Mouse (Mus musculus) hindbrain, embryonic 14.5 days (tissue): Measurements from ENCODE around the gene Mfsd2a. TPM values are rescaled to one million over a fixed set of nuclear protein-coding genes. Genes with fewer than 3 reads are reported as not detected.
A peak's percentile ranks its signal among the peaks of the same experiment; 100 is the strongest.

Experiments
- ATAC-seq: fragments of 200-750 bp; cut with Nextera tagmentation; 2 replicates; pipeline ENCODE4 v1.8.0; 2017; ENCODE audit warnings: moderate number of reproducible peaks, mild to moderate bottlenecking, moderate TSS enrichment, moderate library complexity; ENCODE audit not compliant: low FRiP score
- DNase-seq: peaks from one replicate; pipeline ENCODE4 v3.0.0-alpha.2; 2015; ENCODE audit warnings: low spot score
- H3K27ac ChIP-seq: fragments of 300-500 bp; sonication (generic); 2 replicates; pipeline ENCODE4 v1.5.1; 2014; ENCODE audit warnings: mild to moderate bottlenecking, moderate library complexity
- H3K27me3 ChIP-seq: fragments of 300-500 bp; sonication (generic); 2 replicates; pipeline ENCODE4 v1.6.1; 2014; ENCODE audit warnings: mild to moderate bottlenecking, low read length, mixed read lengths; ENCODE audit not compliant: control insufficient read depth, insufficient read depth
- H3K36me3 ChIP-seq: fragments of 300-500 bp; sonication (generic); replicated peaks from 2 replicates; pipeline ENCODE4 v1.6.1; 2014; ENCODE audit not compliant: control insufficient read depth, insufficient read depth
- H3K4me1 ChIP-seq: fragments of 300-500 bp; sonication (generic); replicated peaks from 2 replicates; pipeline ENCODE4 v1.6.1; 2014; ENCODE audit warnings: antibody characterized with exemption, low read length, mixed read lengths; ENCODE audit not compliant: control insufficient read depth, insufficient read depth
- H3K4me2 ChIP-seq: fragments of 300-500 bp; sonication (generic); replicated peaks from 2 replicates; pipeline ENCODE4 v1.6.1; 2014; ENCODE audit warnings: mild to moderate bottlenecking, moderate library complexity
- H3K4me3 ChIP-seq: fragments of 300-500 bp; sonication (generic); replicated peaks from 2 replicates; pipeline ENCODE4 v1.5.1; 2014; ENCODE audit warnings: mild to moderate bottlenecking, low read length
- H3K9ac ChIP-seq: fragments of 300-500 bp; sonication (generic); 2 replicates; pipeline ENCODE4 v1.6.1; 2014
- H3K9me3 ChIP-seq: fragments of 300-500 bp; sonication (generic); 2 replicates; pipeline ENCODE4 v1.6.1; 2016; ENCODE audit warnings: low read length; ENCODE audit not compliant: control insufficient read depth
- WGBS: fragments of 180-500 bp; shearing (Covaris S2); extraction: QIAGEN DNeasy Blood & Tissue Kit; methylation state at CpG from one replicate; pipeline ENCODE4 v1.1.7; 2014; 5-methylcytosine and 5-hydroxymethylcytosine counted together
- polyA plus RNA-seq: library from polyadenylated mRNA; unstranded; fragments of >200 nt; fragmentation: Nextera tagmentation; extraction: Ambion mirVana; gene quantifications from 2 replicates; pipeline ENCODE4 v1.2.1, GENCODE M21; 2014

Gene Mfsd2a
- polyA plus RNA-seq, 1 experiment from 2014 or later = 27.9 TPM

DNA sequence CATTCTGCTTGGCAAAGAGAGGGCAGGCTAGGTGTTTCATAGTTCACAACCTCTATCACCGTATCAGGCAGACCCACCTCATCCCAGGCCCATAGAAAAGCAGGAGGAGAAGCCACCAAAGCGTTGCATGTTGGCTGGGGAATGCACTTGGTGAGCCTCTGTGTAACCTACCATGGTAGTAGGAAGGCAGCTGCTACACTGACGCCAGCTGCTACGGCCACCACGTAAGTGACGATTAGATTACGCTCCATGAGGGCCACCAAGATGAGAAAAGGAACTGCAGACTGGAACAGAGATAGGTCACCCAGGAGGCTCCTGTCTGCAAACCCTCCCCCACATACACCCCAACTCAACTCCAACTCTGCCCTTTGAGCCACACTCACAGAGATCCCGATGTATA is 11.9 kb downstream of the Mfsd2a start:
- Histone ChIP-seq H3K4me1 (no peaks in the 10 kb centered on the region), H3K27ac (no peak overlapping the region), H3K9ac (no peak overlapping the region), H3K36me3 (peaks cover 21% of the 10 kb centered on the region; the same call in 1 of the 2 replicates), H3K27me3 (no peaks in the 10 kb centered on the region), H3K4me3 (no peak overlapping the region), H3K9me3 (no peaks in the 10 kb centered on the region), H3K4me2 (no peak overlapping the region)
- 91% methylated on average over 8 of the region's 8 CpGs for WGBS
- DNase-seq (no peak), ATAC-seq (no peak)

DNA sequence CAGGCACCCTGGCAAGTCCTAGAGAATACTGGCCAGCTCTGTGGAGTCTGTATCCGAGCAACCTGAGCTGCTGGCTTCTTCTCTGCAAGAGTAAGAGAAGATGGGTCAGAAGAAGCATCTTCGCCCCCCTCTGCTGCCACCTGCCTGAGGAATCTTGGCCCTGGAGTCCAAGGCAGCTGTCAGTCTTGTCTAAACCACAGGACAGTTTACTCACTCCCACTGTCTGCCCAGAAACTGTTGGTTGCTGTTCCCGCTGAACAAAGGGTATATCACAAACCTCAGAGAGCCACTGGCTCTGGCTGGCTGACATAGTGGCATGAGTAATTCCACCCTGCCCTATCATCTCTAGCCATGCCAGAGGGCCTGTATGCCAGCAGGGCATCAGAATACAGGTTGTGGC is 13.8 kb downstream of the Mfsd2a start:
- WGBS = 81% methylated on average over 3 of the region's 3 CpGs
- ATAC-seq = no peak

DNA sequence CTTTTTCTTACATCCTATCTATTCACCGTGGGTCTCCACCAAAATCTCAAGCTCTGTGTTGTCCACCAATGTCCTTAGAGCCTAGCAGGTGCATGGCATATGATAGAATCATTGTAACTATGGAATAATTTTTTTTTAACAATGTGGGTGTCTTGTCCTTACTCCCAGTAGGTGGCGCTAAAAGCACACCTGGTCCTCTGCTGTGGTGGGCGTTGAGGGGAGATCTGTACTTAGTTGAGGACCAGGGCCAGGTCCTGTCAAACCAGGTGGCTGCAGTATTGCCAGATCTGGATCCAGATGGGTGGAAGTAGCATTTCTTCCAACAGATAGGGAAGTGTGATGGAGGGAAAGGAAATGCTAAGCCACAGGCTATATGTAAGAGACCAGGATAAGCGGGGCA is 16.6 kb downstream of the Mfsd2a start:
- H3K27ac ChIP-seq = no peak overlapping the region
- H3K36me3 ChIP-seq = peaks cover 4% of the 10 kb centered on the region; the same call in 1 of the 2 replicates
- H3K9ac ChIP-seq = no peak overlapping the region
- no peak overlapping the region for H3K4me3 ChIP-seq
- no peaks in the 10 kb centered on the region for H3K27me3 ChIP-seq
- H3K4me2 ChIP-seq = no peak overlapping the region
- WGBS = 32% methylated on average over 4 of the region's 4 CpGs
- ATAC-seq = no peak
- no peaks in the 10 kb centered on the region for H3K9me3 ChIP-seq
- DNase-seq = peak; percentile 62
- H3K4me1 ChIP-seq = no peaks in the 10 kb centered on the region

More for the DNA sequence above, 13.8 kb downstream of the Mfsd2a start:
- no peak for DNase-seq
- Histone ChIP-seq H3K4me3 (no peak overlapping the region), H3K9me3 (no peaks in the 10 kb centered on the region), H3K4me2 (no peak overlapping the region), H3K9ac (no peak overlapping the region), H3K27me3 (no peaks in the 10 kb centered on the region), H3K36me3 (peaks cover 21% of the 10 kb centered on the region; the same call in 1 of the 2 replicates), H3K27ac (no peak overlapping the region), H3K4me1 (no peaks in the 10 kb centered on the region)

DNA sequence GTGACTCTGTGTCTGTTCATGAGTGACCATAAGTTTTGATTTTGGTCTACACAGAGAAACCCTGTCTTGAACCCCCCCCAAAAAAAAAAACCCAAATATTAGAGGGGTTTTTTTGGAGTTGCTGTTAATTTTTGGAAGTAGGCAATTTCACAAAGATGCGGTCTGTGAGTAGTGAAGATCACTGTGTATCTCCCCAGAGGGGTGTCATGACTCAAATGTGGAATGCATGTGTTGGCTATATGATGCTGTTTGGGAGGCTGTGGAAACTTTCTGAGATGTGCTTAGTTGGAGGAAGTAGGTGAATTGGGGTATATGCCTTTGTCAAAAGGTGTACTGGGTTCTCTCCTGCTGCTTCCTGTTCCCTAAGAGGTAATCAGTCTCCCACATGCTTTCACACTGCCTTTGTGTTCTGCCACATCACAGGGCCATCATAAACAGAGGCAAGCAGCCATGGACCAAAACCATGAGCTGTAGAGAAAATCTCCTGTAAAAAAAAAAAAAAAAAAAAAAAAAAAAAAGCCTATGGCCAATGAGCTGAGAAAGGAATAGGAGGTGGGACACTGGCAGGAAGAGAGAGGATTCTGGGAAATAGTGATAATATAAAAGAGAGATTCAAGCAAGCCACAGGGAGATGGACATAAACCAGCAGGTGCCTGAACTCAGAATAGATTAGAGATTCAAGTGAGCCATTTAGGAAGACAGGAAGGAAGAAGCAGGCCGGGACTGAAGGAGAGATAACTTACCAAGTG is 21.8 kb downstream of the Mfsd2a start:
- 88% methylated on average over 2 of the region's 2 CpGs for WGBS

DNA sequence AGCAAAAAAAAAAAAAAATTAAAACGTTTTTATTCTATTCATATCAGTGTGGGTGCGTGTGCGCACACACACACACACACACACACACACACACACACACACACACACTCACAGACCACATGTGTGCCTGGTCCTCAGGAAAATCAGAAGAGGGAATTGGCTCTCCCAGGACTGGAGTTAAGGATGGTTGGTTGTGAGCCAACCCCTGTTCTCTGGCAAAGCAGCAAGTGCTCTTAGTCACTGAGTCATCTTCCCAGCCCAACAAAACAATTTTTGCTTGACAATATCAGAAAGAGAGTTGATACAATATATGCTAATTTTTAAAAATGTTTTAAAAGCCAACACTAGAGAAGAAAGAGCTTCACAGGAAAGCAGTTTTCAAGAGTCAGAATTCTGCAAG is 23.5 kb downstream of the Mfsd2a start:
- no peak overlapping the region for H3K9ac ChIP-seq
- H3K27me3 ChIP-seq = no peaks in the 10 kb centered on the region
- no peaks in the 10 kb centered on the region for H3K4me1 ChIP-seq
- H3K27ac ChIP-seq = no peak overlapping the region
- no peaks in the 10 kb centered on the region for H3K9me3 ChIP-seq
- WGBS = 83% methylated on average over 3 of the region's 3 CpGs
- H3K4me3 ChIP-seq = no peak overlapping the region
- DNase-seq (no peak), ATAC-seq (no peak)
- H3K4me2 ChIP-seq = no peak overlapping the region
- H3K36me3 ChIP-seq = no peaks in the 10 kb centered on the region

More for the DNA sequence above, 21.8 kb downstream of the Mfsd2a start:
- no peak for DNase-seq
- no peak for ATAC-seq
- no peaks in the 10 kb centered on the region for H3K9me3 ChIP-seq
- no peak overlapping the region for H3K27ac ChIP-seq
- no peaks in the 10 kb centered on the region for H3K36me3 ChIP-seq
- no peak overlapping the region for H3K9ac ChIP-seq
- no peaks in the 10 kb centered on the region for H3K27me3 ChIP-seq
- H3K4me1 ChIP-seq = no peaks in the 10 kb centered on the region
- H3K4me2 ChIP-seq = no peak overlapping the region
- H3K4me3 ChIP-seq = no peak overlapping the region

DNA sequence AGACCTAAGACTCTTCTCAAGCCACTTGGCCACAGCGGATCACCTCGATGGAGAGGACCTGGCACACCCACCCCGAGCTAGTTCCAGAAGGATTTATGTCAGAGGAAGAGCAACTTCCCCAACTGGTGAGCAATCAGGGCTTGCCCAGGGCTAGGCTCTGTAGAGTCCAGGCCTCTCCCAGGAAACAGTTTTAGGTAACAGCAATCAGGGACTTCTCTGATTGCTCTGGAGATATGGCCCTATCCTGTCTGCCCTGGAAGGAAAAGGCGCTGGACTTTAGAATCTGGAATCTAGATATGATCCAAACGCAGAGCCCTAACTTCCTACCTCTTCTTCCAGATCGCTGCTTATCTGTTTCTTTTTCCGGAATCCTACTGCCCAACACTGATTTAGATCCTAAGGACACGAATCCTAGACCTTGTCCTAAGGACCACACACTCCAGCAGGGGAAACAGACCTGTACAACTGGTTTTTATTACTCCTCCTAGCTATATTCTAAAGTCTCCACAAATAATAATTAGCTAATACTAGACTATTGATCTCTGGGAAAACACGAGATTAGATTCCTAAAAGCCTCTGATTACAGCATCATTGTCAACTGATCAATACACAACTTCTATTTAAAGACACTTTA is 25.4 kb downstream of the Mfsd2a start:
- no peak for ATAC-seq
- H3K27me3 ChIP-seq = no peaks in the 10 kb centered on the region

DNA sequence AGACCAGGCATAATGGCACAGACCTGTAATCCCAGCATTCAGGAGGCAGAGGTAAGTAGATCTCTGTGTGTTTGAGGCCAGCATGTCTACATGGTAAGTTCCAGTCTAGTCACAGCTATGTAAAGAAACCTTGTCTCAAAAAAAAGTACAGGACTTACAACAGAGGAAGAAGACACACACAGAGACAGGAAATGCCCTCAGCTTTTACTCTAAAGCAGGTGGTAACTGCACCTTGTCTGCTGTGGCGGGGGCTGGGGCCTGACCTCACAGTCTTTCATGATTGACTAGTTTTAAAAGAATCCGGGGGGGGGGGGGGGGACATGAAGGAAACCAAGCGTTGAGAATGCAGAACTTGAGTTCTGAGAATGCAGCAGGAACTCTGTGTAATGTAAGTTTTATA is 27.1 kb downstream of the Mfsd2a start:
- Histone ChIP-seq H3K4me2 (no peak overlapping the region), H3K9ac (no peak overlapping the region), H3K27me3 (no peaks in the 10 kb centered on the region), H3K4me3 (no peak overlapping the region), H3K9me3 (no peaks in the 10 kb centered on the region), H3K4me1 (no peaks in the 10 kb centered on the region), H3K27ac (no peak overlapping the region), H3K36me3 (no peaks in the 10 kb centered on the region)
- 58% methylated on average over 3 of the region's 3 CpGs for WGBS
- DNase-seq = no peak
- ATAC-seq = no peak

More for the DNA sequence above, 25.4 kb downstream of the Mfsd2a start:
- H3K4me1 ChIP-seq = no peaks in the 10 kb centered on the region
- H3K36me3 ChIP-seq = no peaks in the 10 kb centered on the region
- WGBS = 92% methylated on average over 9 of the region's 9 CpGs
- no peak overlapping the region for H3K4me3 ChIP-seq
- no peaks in the 10 kb centered on the region for H3K9me3 ChIP-seq
- no peak overlapping the region for H3K27ac ChIP-seq
- no peak overlapping the region for H3K4me2 ChIP-seq
- no peak overlapping the region for H3K9ac ChIP-seq
- no peak for DNase-seq

DNA sequence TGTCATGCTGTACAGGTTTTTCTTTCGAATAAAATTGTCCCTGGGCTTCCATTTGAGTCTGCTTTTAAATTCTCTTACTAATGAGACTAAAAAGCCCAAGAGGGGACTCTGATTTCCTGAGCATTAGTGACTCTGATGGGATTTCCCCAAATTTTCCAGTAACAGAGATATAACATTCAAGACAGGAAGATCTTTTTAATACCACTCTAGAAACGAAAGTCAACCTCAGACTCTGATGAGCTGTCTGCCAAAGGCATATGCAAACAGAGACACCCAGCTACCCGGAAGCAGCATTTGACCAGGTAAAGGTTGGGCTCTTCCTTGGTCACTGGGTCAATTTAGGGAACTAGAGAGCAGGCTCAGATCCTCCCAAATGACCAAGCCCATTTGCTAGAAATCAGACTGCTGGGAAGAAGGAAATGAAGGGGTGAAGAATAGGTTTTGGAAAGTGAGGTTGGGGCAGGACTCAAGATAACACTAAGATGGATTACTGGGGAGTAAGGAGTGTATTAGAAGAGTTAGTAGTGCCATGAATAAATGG is 27.9 kb downstream of the Mfsd2a start:
- Histone ChIP-seq H3K4me1 (no peaks in the 10 kb centered on the region), H3K4me3 (no peak overlapping the region), H3K9me3 (no peaks in the 10 kb centered on the region), H3K36me3 (no peaks in the 10 kb centered on the region), H3K4me2 (no peak overlapping the region), H3K27ac (no peak overlapping the region), H3K9ac (no peak overlapping the region), H3K27me3 (no peaks in the 10 kb centered on the region)
- ATAC-seq (no peak), DNase-seq (no peak)
- 76% methylated on average over 3 of the region's 3 CpGs for WGBS

DNA sequence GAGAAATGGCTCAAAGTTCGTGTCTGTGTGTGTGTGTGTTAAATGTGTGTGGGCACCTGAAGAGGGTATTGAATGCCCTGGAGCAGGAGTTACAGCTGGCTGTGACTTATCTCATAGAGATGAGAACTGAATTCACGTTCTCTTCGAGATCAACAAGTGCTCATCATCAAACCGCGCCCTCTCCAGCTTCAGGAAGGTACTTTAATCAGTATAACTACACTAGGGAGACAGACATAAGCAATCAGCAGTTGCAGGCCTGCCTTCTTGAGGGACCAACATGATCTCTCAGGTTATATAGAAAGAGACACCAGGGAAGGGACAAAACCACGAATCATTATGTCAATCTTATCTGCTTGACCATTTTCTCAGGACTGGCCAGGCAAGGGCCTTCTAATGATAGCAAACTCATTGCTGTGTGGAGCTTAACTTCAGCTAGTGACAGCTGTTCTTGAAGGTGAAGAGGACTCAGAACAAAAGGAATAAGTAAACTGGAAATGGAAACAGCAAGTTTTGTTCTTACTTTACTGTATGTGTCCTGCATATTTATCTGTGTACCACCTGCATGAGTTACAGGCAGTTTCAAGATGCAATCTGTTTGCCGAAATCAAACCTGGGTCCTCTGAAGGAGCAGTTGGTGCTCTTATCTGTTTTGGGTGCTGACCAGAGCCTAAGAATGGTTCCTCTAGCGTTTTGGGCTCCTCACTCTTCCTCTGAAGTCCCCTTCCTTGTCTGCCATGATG is 28.6 kb downstream of the Mfsd2a start:
- no peak for ATAC-seq
- no peaks in the 10 kb centered on the region for H3K9me3 ChIP-seq
- no peak overlapping the region for H3K4me2 ChIP-seq
- H3K9ac ChIP-seq = no peak overlapping the region
- 85% methylated on average over 8 of the region's 8 CpGs for WGBS
- H3K27me3 ChIP-seq = no peaks in the 10 kb centered on the region
- no peaks in the 10 kb centered on the region for H3K4me1 ChIP-seq
- H3K27ac ChIP-seq = no peak overlapping the region
- no peak overlapping the region for H3K4me3 ChIP-seq
- no peak for DNase-seq
- H3K36me3 ChIP-seq = no peaks in the 10 kb centered on the region
